Mouse (Mus musculus) heart, postnatal 14 days (tissue): ENCODE data around the gene Carm1. TPM values are rescaled to one million over a fixed set of nuclear protein-coding genes. Genes with fewer than 3 reads are reported as not detected.

Experiments
- DNase-seq, 2 experiments: peaks; one replicate each; pipeline ENCODE4 v3.0.0; 2021 to 2022
- intact Hi-C: fragments of 180-260 bp; cut with DNase I; formaldehyde crosslinking; loops from one replicate; pipeline ENCODE4 v1.15.1; 2025
- total RNA-seq, 2 experiments: library from RNA; stranded (reverse); gene quantifications; 2 replicates each; pipeline ENCODE4 v1.2.3; 2021

The Carm1 gene
- total RNA-seq, 2 experiments from 2014 or later, result 50.3 to 54.2 TPM

GRCm38 (mm10) chr9:21601722-21602399 lies 55.2 kb downstream of the Carm1 start:
- peak; percentile 68 to 78 for DNase-seq
- intact Hi-C loops, result loop anchor here (2.0 to 10.0 kb wide), 2 partner anchors 31 to 203 kb away; no protein-coding TSS in a partner anchor

- no peak for DNase-seq
- intact Hi-C loops, result loop anchor here (10.0 kb wide), 1 partner anchor 201 kb away; no protein-coding TSS in a partner anchor
These were observed 57.4 kb downstream of the Carm1 start for GRCm38 (mm10) chr9:21604119-21604518.

- DNase-seq, result no peak
- intact Hi-C loops, result loop anchor here (10.0 kb wide), 1 partner anchor 199 kb away; no protein-coding TSS in a partner anchor
These were observed 59.2 kb downstream of the Carm1 start for GRCm38 (mm10) chr9:21605865-21606264.

GRCm38 (mm10) chr9:21606648-21607047 lies 60.0 kb downstream of the Carm1 start:
- DNase-seq, result no peak
- intact Hi-C loops, result loop anchor here (10.0 kb wide), 1 partner anchor 198 kb away; no protein-coding TSS in a partner anchor

GRCm38 (mm10) chr9:21609861-21610260 lies 63.2 kb downstream of the Carm1 start:
- intact Hi-C loops, result loop anchor here (10.0 kb wide), 1 partner anchor 195 kb away; no protein-coding TSS in a partner anchor
- DNase-seq, result no peak

- intact Hi-C loops, result loop anchor here (5.0 kb wide), 1 partner anchor 147 kb away; the partner anchor contains the start of gene Spc24
- no peak for DNase-seq
These were observed 68.3 kb downstream of the Carm1 start for GRCm38 (mm10) chr9:21614864-21615616.

- intact Hi-C loops, result loop anchor here (5.0 kb wide), 1 partner anchor 147 kb away; the partner anchor contains the start of gene Spc24
- peak; percentile 99 to 100 for DNase-seq
These were observed 69.0 kb downstream of the Carm1 start, which contains the start of gene Smarca4 for GRCm38 (mm10) chr9:21615617-21616231. TSS of gene Smarca4 (plus strand) at chr9:21616169.

- intact Hi-C loops, result loop anchor here (5.0 kb wide), 1 partner anchor 146 kb away; the partner anchor contains the start of gene Spc24
- DNase-seq, result peak; percentile 92 to 93
These were observed 69.6 kb downstream of the Carm1 start for GRCm38 (mm10) chr9:21616232-21616781.

- intact Hi-C loops, result loop anchor here (5.0 kb wide), 1 partner anchor 145 kb away; the partner anchor contains the start of gene Spc24
- DNase-seq, result peak; percentile 21 to 29
These were observed 70.4 kb downstream of the Carm1 start for GRCm38 (mm10) chr9:21617066-21617465.

GRCm38 (mm10) chr9:21620229-21620628 lies 73.5 kb downstream of the Carm1 start:
- intact Hi-C loops, result no loop called here

GRCm38 (mm10) chr9:21622676-21623075 lies 76.0 kb downstream of the Carm1 start:
- intact Hi-C loops, result no loop called here
- no peak for DNase-seq

More at GRCm38 (mm10) chr9:21620229-21620628, 73.5 kb downstream of the Carm1 start:
- no peak for DNase-seq

- DNase-seq, result no peak
- intact Hi-C loops, result no loop called here
These were observed 78.9 kb downstream of the Carm1 start for GRCm38 (mm10) chr9:21625342-21626339.

GRCm38 (mm10) chr9:21626571-21626970 lies 79.9 kb downstream of the Carm1 start:
- DNase-seq, result no peak

GRCm38 (mm10) chr9:21627145-21627795 lies 80.6 kb downstream of the Carm1 start:
- intact Hi-C loops, result no loop called here
- no peak for DNase-seq

More at GRCm38 (mm10) chr9:21626571-21626970, 79.9 kb downstream of the Carm1 start:
- intact Hi-C loops, result no loop called here

GRCm38 (mm10) chr9:21630673-21631072 lies 84.0 kb downstream of the Carm1 start:
- intact Hi-C loops, result no loop called here
- peak; percentile 39 to 66 for DNase-seq

- intact Hi-C loops, result loop anchor here (2.0 kb wide), 1 partner anchor 30 kb away; no protein-coding TSS in a partner anchor
- no peak for DNase-seq
These were observed 86.4 kb downstream of the Carm1 start for GRCm38 (mm10) chr9:21633106-21633505.

- intact Hi-C loops, result no loop called here
- DNase-seq, result no peak
These were observed 88.9 kb downstream of the Carm1 start for GRCm38 (mm10) chr9:21635639-21636038.

- intact Hi-C loops, result no loop called here
- no peak for DNase-seq
These were observed 92.3 kb downstream of the Carm1 start for GRCm38 (mm10) chr9:21639031-21639430.
